Mouse (Mus musculus) heart, postnatal 0 days (tissue): ENCODE data around the gene Trap1a.

Experiments used
- CTCF ChIP-seq: IDR thresholded peaks from 2 replicates; pipeline ENCODE4 v1.5.1; 2016; ENCODE audit warnings: antibody characterized with exemption, control low read depth, low read depth
- EP300 ChIP-seq: IDR thresholded peaks from 2 replicates; pipeline ENCODE4 v1.6.1; 2016; ENCODE audit warnings: antibody characterized with exemption, low read depth

- TF ChIP-seq CTCF, result no peak
- no peak for TF ChIP-seq EP300
Observed at GRCm38 (mm10) chrX:139358361-139358760, 24.9 kb downstream of the Trap1a start.
